Mouse (Mus musculus): Measurements from ENCODE around the gene Xpo1. TPM values are rescaled to one million over a fixed set of nuclear protein-coding genes. Genes with fewer than 3 reads are reported as not detected.
A peak's percentile ranks its signal among the peaks of the same experiment; 100 is the strongest.

Xpo1 gene
- polyA plus RNA-seq, 1 experiment from 2014 or later, result 149 TPM

GRCm38 (mm10) chr11:23306764-23307565 lies 51.1 kb downstream of the Xpo1 start, which contains the start of gene Usp34:
TSS of gene Usp34 (plus strand) at chr11:23306895.
- WGBS, result under 1% methylated on average over 45 of the region's 80 CpGs
- H3K4me3 ChIP-seq (ENCODE audit: low read length), result peak within 1 kb of the TSS; percentile 96

GRCm38 (mm10) chr11:23307566-23307920 lies 51.7 kb downstream of the Xpo1 start:
- Histone ChIP-seq H3K27me3 (ENCODE audit: control insufficient read depth, insufficient read depth, low read length) (no peaks in the 10 kb centered on the region), H3K4me1 (ENCODE audit: control insufficient read depth, insufficient read depth, low read length) (peaks cover 4% of the 10 kb centered on the region; the same call in 1 of the 2 replicates), H3K4me2 (replicated peaks; ENCODE audit: low read depth, low read length) (peak overlapping the region; percentile 61), H3K9me3 (ENCODE audit: control insufficient read depth, low read length) (no peaks in the 10 kb centered on the region), H3K36me3 (ENCODE audit: control insufficient read depth, insufficient read depth, low read length) (no peaks in the 10 kb centered on the region), H3K27ac (ENCODE audit: low read depth, low read length) (peak overlapping the region; percentile 96), H3K4me3 (ENCODE audit: low read length) (peak overlapping the region; percentile 96), H3K9ac (ENCODE audit: low read depth, low read length) (peak overlapping the region; percentile 92)
- no peak for ATAC-seq (ENCODE audit: low FRiP score, low TSS enrichment)
- WGBS, result 2% methylated on average over 6 of the region's 6 CpGs

More at GRCm38 (mm10) chr11:23306764-23307565, 51.1 kb downstream of the Xpo1 start, which contains the start of gene Usp34:
- Histone ChIP-seq H3K9me3 (ENCODE audit: control insufficient read depth, low read length) (no peaks in the 10 kb centered on the region), H3K27ac (ENCODE audit: low read depth, low read length) (peak within 1 kb of the TSS; percentile 96), H3K4me2 (replicated peaks; ENCODE audit: low read depth, low read length) (peak within 1 kb of the TSS; percentile 61), H3K4me1 (ENCODE audit: control insufficient read depth, insufficient read depth, low read length) (peaks cover 4% of the 10 kb centered on the region; the same call in 1 of the 2 replicates), H3K36me3 (ENCODE audit: control insufficient read depth, insufficient read depth, low read length) (no peaks in the 10 kb centered on the region), H3K9ac (ENCODE audit: low read depth, low read length) (peak within 1 kb of the TSS; percentile 92), H3K27me3 (ENCODE audit: control insufficient read depth, insufficient read depth, low read length) (no peaks in the 10 kb centered on the region)
- peak; percentile 55 for ATAC-seq (ENCODE audit: low FRiP score, low TSS enrichment)

- Histone ChIP-seq H3K36me3 (ENCODE audit: control insufficient read depth, insufficient read depth, low read length) (no peaks in the 10 kb centered on the region), H3K4me3 (ENCODE audit: low read length) (no peak overlapping the region), H3K9me3 (ENCODE audit: control insufficient read depth, low read length) (no peaks in the 10 kb centered on the region), H3K4me1 (ENCODE audit: control insufficient read depth, insufficient read depth, low read length) (peaks cover under 1% of the 10 kb centered on the region; the same call in 1 of the 2 replicates), H3K4me2 (replicated peaks; ENCODE audit: low read depth, low read length) (no peak overlapping the region), H3K27ac (ENCODE audit: low read depth, low read length) (no peak overlapping the region), H3K9ac (ENCODE audit: low read depth, low read length) (no peak overlapping the region), H3K27me3 (ENCODE audit: control insufficient read depth, insufficient read depth, low read length) (no peaks in the 10 kb centered on the region)
- 83% methylated on average over 1 of the region's 1 CpGs for WGBS
- ATAC-seq (ENCODE audit: low FRiP score, low TSS enrichment), result no peak
Observed at GRCm38 (mm10) chr11:23313496-23313895, 57.7 kb downstream of the Xpo1 start.

GRCm38 (mm10) chr11:23329413-23329812 lies 73.6 kb downstream of the Xpo1 start:
- Histone ChIP-seq H3K4me1 (ENCODE audit: control insufficient read depth, insufficient read depth, low read length) (no peaks in the 10 kb centered on the region), H3K36me3 (ENCODE audit: control insufficient read depth, insufficient read depth, low read length) (peaks cover 15% of the 10 kb centered on the region; the same call in 1 of the 2 replicates), H3K27ac (ENCODE audit: low read depth, low read length) (no peak overlapping the region), H3K4me3 (ENCODE audit: low read length) (no peak overlapping the region), H3K9ac (ENCODE audit: low read depth, low read length) (no peak overlapping the region), H3K4me2 (replicated peaks; ENCODE audit: low read depth, low read length) (no peak overlapping the region), H3K9me3 (ENCODE audit: control insufficient read depth, low read length) (no peaks in the 10 kb centered on the region), H3K27me3 (ENCODE audit: control insufficient read depth, insufficient read depth, low read length) (no peaks in the 10 kb centered on the region)
- ATAC-seq (ENCODE audit: low FRiP score, low TSS enrichment), result no peak
- 90% methylated on average over 2 of the region's 2 CpGs for WGBS

GRCm38 (mm10) chr11:23332136-23332535 lies 76.3 kb downstream of the Xpo1 start:
- no peaks in the 10 kb centered on the region for H3K4me1 ChIP-seq (ENCODE audit: control insufficient read depth, insufficient read depth, low read length)
- 81% methylated on average over 3 of the region's 3 CpGs for WGBS
- H3K9ac ChIP-seq (ENCODE audit: low read depth, low read length), result no peak overlapping the region
- H3K27me3 ChIP-seq (ENCODE audit: control insufficient read depth, insufficient read depth, low read length), result no peaks in the 10 kb centered on the region
- H3K9me3 ChIP-seq (ENCODE audit: control insufficient read depth, low read length), result no peaks in the 10 kb centered on the region
- no peak overlapping the region for H3K4me2 ChIP-seq (replicated peaks; ENCODE audit: low read depth, low read length)
- ATAC-seq (ENCODE audit: low FRiP score, low TSS enrichment), result no peak
- H3K27ac ChIP-seq (ENCODE audit: low read depth, low read length), result no peak overlapping the region
- H3K36me3 ChIP-seq (ENCODE audit: control insufficient read depth, insufficient read depth, low read length), result peaks cover 22% of the 10 kb centered on the region; the same call in 1 of the 2 replicates
- no peak overlapping the region for H3K4me3 ChIP-seq (ENCODE audit: low read length)

- Histone ChIP-seq H3K27ac (ENCODE audit: low read depth, low read length) (no peak overlapping the region), H3K36me3 (ENCODE audit: control insufficient read depth, insufficient read depth, low read length) (peaks cover 22% of the 10 kb centered on the region; the same call in 1 of the 2 replicates), H3K9me3 (ENCODE audit: control insufficient read depth, low read length) (no peaks in the 10 kb centered on the region), H3K9ac (ENCODE audit: low read depth, low read length) (no peak overlapping the region), H3K4me1 (ENCODE audit: control insufficient read depth, insufficient read depth, low read length) (no peaks in the 10 kb centered on the region), H3K27me3 (ENCODE audit: control insufficient read depth, insufficient read depth, low read length) (no peaks in the 10 kb centered on the region), H3K4me3 (ENCODE audit: low read length) (no peak overlapping the region), H3K4me2 (replicated peaks; ENCODE audit: low read depth, low read length) (no peak overlapping the region)
- no peak for ATAC-seq (ENCODE audit: low FRiP score, low TSS enrichment)
- WGBS, result 78% methylated on average over 1 of the region's 1 CpGs
Observed at GRCm38 (mm10) chr11:23335160-23335559, 79.3 kb downstream of the Xpo1 start.

Other genes starting within 250 kb of the Xpo1 start
- 2.3 and 3.1 TPM in 2 replicates for gene Fam161a, start 248.5 kb upstream of the Xpo1 start, polyA plus RNA-seq (2014; fragmentation: Nextera tagmentation; extraction: Ambion mirVana)
- 33.9 and 45.5 TPM in 2 replicates for gene Usp34, start 50.9 kb downstream of the Xpo1 start, polyA plus RNA-seq (2014; fragmentation: Nextera tagmentation; extraction: Ambion mirVana)
- gene Ahsa2, start 242.0 kb downstream of the Xpo1 start, polyA plus RNA-seq (2014; fragmentation: Nextera tagmentation; extraction: Ambion mirVana), result 78.7 and 87.5 TPM in 2 replicates